Comparison of ENCODE assay signal across 14 mouse cellular contexts in the genomic region with DNA sequence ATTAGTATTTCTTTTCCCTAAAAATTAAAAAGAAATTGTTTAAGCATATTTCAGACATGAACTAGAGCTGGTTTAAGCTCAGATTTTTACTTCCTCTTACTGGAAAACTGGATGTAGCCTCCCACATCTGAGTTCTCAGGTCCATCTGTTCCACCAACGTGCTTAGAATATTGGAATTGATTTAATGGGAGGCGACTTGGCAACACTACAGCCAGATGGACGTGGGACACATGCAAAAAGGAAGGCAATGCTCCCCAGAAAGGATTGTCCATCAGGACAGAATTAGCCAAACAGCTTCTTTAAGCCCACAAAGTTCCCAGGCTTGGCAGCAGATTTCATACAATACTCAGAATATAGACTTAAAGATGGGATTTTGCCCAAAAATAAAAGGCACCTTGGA.
DNase-seq lines count a peak whose midpoint lies in the region; TF ChIP-seq lines count a peak whose summit lies in the region.
"Had no signal": no experiment of that assay in that cellular context is flagged by ENCODE, and none has a peak within 500 bp of the region (broad histone marks: within the 10 kb centered on the region; RNA-seq: fewer than 3 reads in every experiment).

No protein-coding gene starts in this region.

- H3K4me3 ChIP-seq in kidney, adult 2 months (ENCODE audit: insufficient read depth, low read depth, low read length) = no peak overlapping the region
- H3K4me3 ChIP-seq: gastrocnemius, adult 2 months; hindbrain, embryonic 13.5 days; neural tube, embryonic 13.5 days had no signal

- 49% methylated on average over 3 of the region's 3 CpGs for WGBS in kidney, adult 2 months

- no peaks in the 10 kb centered on the region for H3K36me3 ChIP-seq in kidney, adult 2 months (ENCODE audit: control insufficient read depth, insufficient read depth, low read length)
- H3K36me3 ChIP-seq: hindbrain, embryonic 13.5 days; neural tube, embryonic 13.5 days had no signal

- no peaks in the 10 kb centered on the region for H3K27me3 ChIP-seq in kidney, adult 2 months (replicated peaks; ENCODE audit: control insufficient read depth, insufficient read depth, low read length)
- H3K27me3 ChIP-seq: hindbrain, embryonic 13.5 days; neural tube, embryonic 13.5 days had no signal

- no peaks in the 10 kb centered on the region for H3K4me1 ChIP-seq in kidney, adult 2 months (ENCODE audit: control insufficient read depth, insufficient read depth, low read length)
- H3K4me1 ChIP-seq: hindbrain, embryonic 13.5 days; neural tube, embryonic 13.5 days had no signal

- peak; percentile 44 to 59 for DNase-seq in cerebellum, postnatal 10 days
- no peak for DNase-seq in cerebellum, postnatal 36 days
- DNase-seq in frontal cortex, postnatal 10 days (ENCODE audit: low spot score in 2 of 2) = peak; percentile 26 to 37
- DNase-seq in layer of hippocampus, postnatal 36 days = peak; percentile 51 to 72
- peak; percentile 74 to 81 for DNase-seq in right cerebral cortex, adult 2 months (ENCODE audit: low spot score in 2 of 2)
- DNase-seq in kidney, adult 2 months = no peak
- DNase-seq in embryo, embryonic 10 days (ENCODE audit: low spot score) = no peak
- no peak for DNase-seq in thymus, adult 18-20 months
- DNase-seq: cerebellum, adult 9-10 months; gastrocnemius, adult 2 months; kidney, adult 9 months; retina, postnatal 1 day had no signal

- H3K27ac ChIP-seq in kidney, adult 2 months (ENCODE audit: insufficient read depth, low read depth, low read length) = no peak overlapping the region
- H3K27ac ChIP-seq: gastrocnemius, adult 2 months; hindbrain, embryonic 13.5 days; neural tube, embryonic 13.5 days had no signal

- TF ChIP-seq POLR2A in kidney, adult 2 months (IDR thresholded peaks at IDR 0.05; ENCODE audit: low read depth, low read length) = no peak

- no peak for TF ChIP-seq CTCF in kidney, adult 2 months (conservative IDR thresholded peaks at IDR 0.05; ENCODE audit: insufficient read depth, insufficient read length, low read depth, low read length)

Comparison
In these comparisons a context has a peak if more than half of its experiments do, and no peak if none do; other contexts are left out.
1. DNase-seq: peak in cerebellum, postnatal 10 days (2 of 2), frontal cortex, postnatal 10 days (2 of 2), layer of hippocampus, postnatal 36 days (2 of 2) and right cerebral cortex, adult 2 months (2 of 2); none in cerebellum, postnatal 36 days (0 of 2), kidney, adult 2 months (single experiment), embryo, embryonic 10 days (single experiment) and thymus, adult 18-20 months (0 of 2).